9 mouse cellular contexts compared by ENCODE assay signal in genomic region chr6:3183819-3184199, GRCm38 (mm10).
A peak's percentile ranks its signal among the peaks of the same experiment; 100 is the strongest.
DNase-seq lines count a peak whose midpoint lies in the region; ATAC-seq lines count a peak whose summit lies in the region.
"Had no signal": no experiment of that assay in that cellular context is flagged by ENCODE, and none has a peak within 500 bp of the region (broad histone marks: within the 10 kb centered on the region; RNA-seq: fewer than 3 reads in every experiment).

No protein-coding gene starts in this region.

- no peaks in the 10 kb centered on the region for H3K27me3 ChIP-seq in midbrain, embryonic 11.5 days (ENCODE audit: control insufficient read depth, insufficient read depth, low read length)
- H3K27me3 ChIP-seq in midbrain, embryonic 13.5 days, result no peaks in the 10 kb centered on the region
- no peaks in the 10 kb centered on the region for H3K27me3 ChIP-seq in liver, embryonic 13.5 days
- no peaks in the 10 kb centered on the region for H3K27me3 ChIP-seq in forebrain, embryonic 15.5 days
- H3K27me3 ChIP-seq: limb, embryonic 15.5 days had no signal

- intact Hi-C loops in heart, postnatal 10 days (cut with DNase I), result no loop called here

- H3K4me3 ChIP-seq in midbrain, embryonic 11.5 days (ENCODE audit: low read depth, low read length), result no peak overlapping the region
- no peak overlapping the region for H3K4me3 ChIP-seq in midbrain, embryonic 13.5 days (replicated peaks)
- H3K4me3 ChIP-seq in liver, embryonic 13.5 days (replicated peaks), result no peak overlapping the region
- no peak overlapping the region for H3K4me3 ChIP-seq in forebrain, embryonic 15.5 days

- H3K36me3 ChIP-seq in midbrain, embryonic 11.5 days (ENCODE audit: control insufficient read depth, insufficient read depth, low read length), result no peaks in the 10 kb centered on the region
- 0 out of 2 replicates have a peak, but pooled peaks cover 4% of the 10 kb centered on the region for H3K36me3 ChIP-seq in midbrain, embryonic 13.5 days
- H3K36me3 ChIP-seq in liver, embryonic 13.5 days, result no peaks in the 10 kb centered on the region
- H3K36me3 ChIP-seq in forebrain, embryonic 15.5 days, result no peaks in the 10 kb centered on the region
- H3K36me3 ChIP-seq: limb, embryonic 15.5 days had no signal

- H3K9ac ChIP-seq in midbrain, embryonic 11.5 days (ENCODE audit: low read length), result no peak overlapping the region
- no peak overlapping the region for H3K9ac ChIP-seq in midbrain, embryonic 13.5 days (replicated peaks)
- no peak overlapping the region for H3K9ac ChIP-seq in liver, embryonic 13.5 days
- no peak overlapping the region for H3K9ac ChIP-seq in forebrain, embryonic 15.5 days (replicated peaks)
- H3K9ac ChIP-seq: limb, embryonic 15.5 days had no signal

- H3K4me2 ChIP-seq in midbrain, embryonic 11.5 days, result no peak overlapping the region
- H3K4me2 ChIP-seq in midbrain, embryonic 13.5 days (replicated peaks), result no peak overlapping the region
- no peak overlapping the region for H3K4me2 ChIP-seq in liver, embryonic 13.5 days
- H3K4me2 ChIP-seq in forebrain, embryonic 15.5 days (replicated peaks), result no peak overlapping the region

- WGBS in midbrain, embryonic 11.5 days, result 39% methylated on average over 5 of the region's 5 CpGs
- 42% methylated on average over 5 of the region's 5 CpGs for WGBS in midbrain, embryonic 13.5 days
- 29% methylated on average over 5 of the region's 5 CpGs for WGBS in liver, embryonic 13.5 days (ENCODE audit: insufficient replicate concordance)
- WGBS in forebrain, embryonic 15.5 days, result 46% methylated on average over 5 of the region's 5 CpGs

- peak; percentile 86 for DNase-seq in midbrain, embryonic 11.5 days (ENCODE audit: low spot score, missing footprints)
- peak; percentile 93 for DNase-seq in R1 (ENCODE audit: low read depth, low spot score)
- peak; percentile 81 to 83 for DNase-seq in cerebellum, postnatal 10 days
- peak; percentile 61 to 77 for DNase-seq in heart, postnatal 10 days
- peak; percentile 41 for DNase-seq in liver, embryonic 13.5 days
- peak; percentile 37 to 72 for DNase-seq in spleen, adult 18-20 months

- peaks cover 17% of the 10 kb centered on the region for H3K9me3 ChIP-seq in midbrain, embryonic 11.5 days (ENCODE audit: control insufficient read depth, low read length)
- H3K9me3 ChIP-seq in midbrain, embryonic 13.5 days, result peaks cover 24% of the 10 kb centered on the region
- H3K9me3 ChIP-seq in liver, embryonic 13.5 days (replicated peaks), result peaks cover 16% of the 10 kb centered on the region
- peaks cover 28% of the 10 kb centered on the region for H3K9me3 ChIP-seq in forebrain, embryonic 15.5 days

- H3K27ac ChIP-seq in midbrain, embryonic 11.5 days (ENCODE audit: low read depth, low read length), result no peak overlapping the region
- no peak overlapping the region for H3K27ac ChIP-seq in midbrain, embryonic 13.5 days
- H3K27ac ChIP-seq in liver, embryonic 13.5 days, result no peak overlapping the region
- no peak overlapping the region for H3K27ac ChIP-seq in forebrain, embryonic 15.5 days (replicated peaks)
- H3K27ac ChIP-seq: limb, embryonic 15.5 days had no signal

- ATAC-seq in midbrain, embryonic 11.5 days (ENCODE audit: low FRiP score), result 0 out of 2 replicates have a peak, but pooled peaks have one; percentile 4
- no peak for ATAC-seq in midbrain, embryonic 13.5 days
- no peak for ATAC-seq in liver, embryonic 13.5 days (ENCODE audit: low read depth)
- no peak for ATAC-seq in forebrain, embryonic 15.5 days (replicated peaks)

- no peaks in the 10 kb centered on the region for H3K4me1 ChIP-seq in midbrain, embryonic 11.5 days (ENCODE audit: control insufficient read depth, insufficient read depth, low read length)
- no peaks in the 10 kb centered on the region for H3K4me1 ChIP-seq in midbrain, embryonic 13.5 days (replicated peaks)
- H3K4me1 ChIP-seq in liver, embryonic 13.5 days (replicated peaks), result no peaks in the 10 kb centered on the region
- no peaks in the 10 kb centered on the region for H3K4me1 ChIP-seq in forebrain, embryonic 15.5 days
- H3K4me1 ChIP-seq: limb, embryonic 15.5 days had no signal

Comparison
In these comparisons a context has a peak if more than half of its experiments do, and no peak if none do; other contexts are left out.
1. DNase-seq: peak in every context shown above with its lines; median percentile 93 in R1; 86 in midbrain, embryonic 11.5 days; 82 in cerebellum, postnatal 10 days; 69 in heart, postnatal 10 days; 54 in spleen, adult 18-20 months; 41 in liver, embryonic 13.5 days.